Mouse (Mus musculus): ENCODE results near the gene Stk36. TPM values are rescaled to one million over a fixed set of nuclear protein-coding genes. Genes with fewer than 3 reads are reported as not detected.

Gene Stk36
- polyA plus RNA-seq, 1 experiment = 6.2 TPM

DNA sequence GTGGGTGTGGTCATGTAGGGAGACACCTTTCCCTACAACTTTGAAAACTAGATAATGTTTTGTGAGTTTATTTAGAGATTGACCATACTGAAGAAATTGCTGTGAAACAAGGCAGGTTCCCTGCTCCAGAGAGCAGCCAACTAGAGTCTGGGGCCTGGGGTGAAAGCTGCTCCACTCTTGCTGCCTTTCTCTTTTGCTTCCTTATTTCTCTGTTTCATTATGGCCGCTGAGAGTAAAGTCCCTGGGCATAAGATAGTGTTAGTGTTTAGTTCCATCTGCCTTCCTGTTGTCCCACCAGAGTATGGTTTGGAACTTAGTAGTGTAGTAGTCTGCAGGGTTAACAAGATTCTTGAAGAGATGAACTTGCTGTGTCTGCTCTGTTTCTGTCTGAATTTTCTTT, 76.6 kb downstream of the Stk36 start:
- Histone ChIP-seq H3K27me3 (ENCODE audit: control insufficient read depth, insufficient read depth, low read length) (no peaks in the 10 kb centered on the region), H3K4me1 (ENCODE audit: control insufficient read depth, insufficient read depth, low read length) (no peaks in the 10 kb centered on the region), H3K27ac (ENCODE audit: insufficient read depth, low read length) (no peak overlapping the region), H3K4me3 (replicated peaks; ENCODE audit: insufficient read depth, low read depth, low read length) (no peak overlapping the region)
- TF ChIP-seq CTCF (IDR thresholded peaks at IDR 0.05; ENCODE audit: borderline replicate concordance, insufficient read depth, low read depth, low read length) (no peak), POLR2A (IDR thresholded peaks at IDR 0.05; ENCODE audit: borderline replicate concordance, insufficient read depth, low read length) (no peak)
- no peak for DNase-seq
- WGBS = 78% methylated on average over 1 of the region's 1 CpGs

Other genes with a start within 250 kb of the Stk36 start
- 2.1 and 3.3 TPM in 2 replicates for gene Catip, start 239.3 kb upstream of the Stk36 start, polyA plus RNA-seq (2012; rRNA removed)
- gene Slc11a1, start 226.2 kb upstream of the Stk36 start, polyA plus RNA-seq (2012; rRNA removed) = 4.7 and 5.6 TPM in 2 replicates
- 35.7 and 37.2 TPM in 2 replicates for gene Ctdsp1, start 209.9 kb upstream of the Stk36 start, polyA plus RNA-seq (2012; rRNA removed)
- gene Vil1, start 192.1 kb upstream of the Stk36 start, polyA plus RNA-seq (2012; rRNA removed) = 0.39 and 0.59 TPM in 2 replicates
- gene Cnot9, start 95.4 kb upstream of the Stk36 start, polyA plus RNA-seq (2012; rRNA removed) = 28.4 and 28.5 TPM in 2 replicates
- 28.1 and 29.0 TPM in 2 replicates for gene Plcd4, start 58.6 kb upstream of the Stk36 start, polyA plus RNA-seq (2012; rRNA removed)
- gene Usp37, start 57.2 kb upstream of the Stk36 start, polyA plus RNA-seq (2012; rRNA removed) = 11.7 and 12.5 TPM in 2 replicates
- gene Zfp142, start 13.2 kb upstream of the Stk36 start, polyA plus RNA-seq (2012; rRNA removed) = 26.8 and 30.1 TPM in 2 replicates
- 26.7 and 28.9 TPM in 2 replicates for gene Bcs1l, start 13.2 kb upstream of the Stk36 start, polyA plus RNA-seq (2012; rRNA removed)
- 145 and 146 TPM in 2 replicates for gene Rnf25, start within 50 bp of the Stk36 start, polyA plus RNA-seq (2012; rRNA removed)
- gene Ttll4, start 60.3 kb downstream of the Stk36 start, polyA plus RNA-seq (2012; rRNA removed) = 22.4 and 24.9 TPM in 2 replicates
- 30.4 and 32.4 TPM in 2 replicates for gene Cyp27a1, start 112.1 kb downstream of the Stk36 start, polyA plus RNA-seq (2012; rRNA removed)
- 0.33 and 0.52 TPM in 2 replicates for gene Prkag3, start 147.8 kb downstream of the Stk36 start, polyA plus RNA-seq (2012; rRNA removed)
- 3.6 and 4.0 TPM in 2 replicates for gene Wnt6, start 170.4 kb downstream of the Stk36 start, polyA plus RNA-seq (2012; rRNA removed)
- 0.36 and 0.59 TPM in 2 replicates for gene Wnt10a, start 190.1 kb downstream of the Stk36 start, polyA plus RNA-seq (2012; rRNA removed)

Data from cerebellum, adult 2 months (tissue).